Comparison of ENCODE assay signal across 16 mouse cellular contexts in the genomic region with DNA sequence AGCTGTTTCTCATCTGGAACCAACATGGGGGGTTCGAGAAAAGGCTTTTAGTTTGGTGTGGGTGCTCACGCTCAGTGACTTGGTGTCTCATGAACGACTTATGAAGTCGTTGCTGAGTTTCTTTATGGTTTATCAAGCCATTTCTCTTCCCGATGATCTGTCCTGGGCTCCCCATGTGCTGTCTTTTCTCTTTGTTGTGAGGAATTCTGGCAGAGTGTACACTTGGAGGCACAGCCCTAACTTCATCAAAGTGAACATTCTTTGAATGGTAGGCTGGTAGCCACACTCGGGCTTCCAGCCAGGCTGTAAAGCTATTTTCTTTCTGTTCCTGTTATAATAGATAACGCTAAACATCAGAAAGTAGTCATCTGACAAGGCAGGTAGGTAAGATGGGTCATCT.
DNase-seq lines count a peak whose midpoint lies in the region; ATAC-seq and TF ChIP-seq lines count a peak whose summit lies in the region.
"Had no signal": no experiment of that assay in that cellular context is flagged by ENCODE, and none has a peak within 500 bp of the region (broad histone marks: within the 10 kb centered on the region; RNA-seq: fewer than 3 reads in every experiment).

No protein-coding gene starts in this region.

- peak overlapping the region; percentile 53 for H3K27ac ChIP-seq in gastrocnemius, adult 2 months
- H3K27ac ChIP-seq in kidney, postnatal 0 days: no peak overlapping the region
- H3K27ac ChIP-seq in embryonic facial prominence, embryonic 13.5 days: peak overlapping the region; percentile 77
- H3K27ac ChIP-seq in limb, embryonic 14.5 days (replicated peaks; ENCODE audit: low read depth, low read length): peak overlapping the region; percentile 49; the same call in 1 of the 2 replicates
- no peak overlapping the region for H3K27ac ChIP-seq in neural tube, embryonic 15.5 days (replicated peaks)
- H3K27ac ChIP-seq: forebrain, embryonic 10.5 days had no signal

- peaks cover 14% of the 10 kb centered on the region for H3K4me1 ChIP-seq in kidney, postnatal 0 days (replicated peaks; ENCODE audit: insufficient read depth, low read length)
- peaks cover 50% of the 10 kb centered on the region for H3K4me1 ChIP-seq in embryonic facial prominence, embryonic 13.5 days
- peaks cover 38% of the 10 kb centered on the region for H3K4me1 ChIP-seq in limb, embryonic 14.5 days (ENCODE audit: control insufficient read depth, insufficient read depth, low read length)
- H3K4me1 ChIP-seq in neural tube, embryonic 15.5 days: peaks cover 23% of the 10 kb centered on the region

- H3K36me3 ChIP-seq in kidney, postnatal 0 days (ENCODE audit: insufficient read depth, low read length): no peaks in the 10 kb centered on the region
- H3K36me3 ChIP-seq in embryonic facial prominence, embryonic 13.5 days: no peaks in the 10 kb centered on the region
- no peaks in the 10 kb centered on the region for H3K36me3 ChIP-seq in limb, embryonic 14.5 days (ENCODE audit: control insufficient read depth, insufficient read depth, low read length)
- H3K36me3 ChIP-seq in neural tube, embryonic 15.5 days: no peaks in the 10 kb centered on the region
- H3K36me3 ChIP-seq: forebrain, embryonic 10.5 days; heart, embryonic 12.5 days; hindbrain, embryonic 15.5 days had no signal

- DNase-seq in gastrocnemius, adult 2 months: peak; percentile 7
- no peak for DNase-seq in gastrocnemius, postnatal 36 days
- peak; percentile 16 for DNase-seq in kidney, postnatal 0 days (ENCODE audit: low spot score)
- DNase-seq in kidney, adult 18-20 months: no peak
- no peak for DNase-seq in limb, embryonic 14.5 days (ENCODE audit: low spot score)
- DNase-seq in T-cell, adult 2 months (ENCODE audit: low spot score): no peak
- DNase-seq: adrenal gland, adult 2 months; cerebellum, adult 2 months; heart, postnatal 36 days had no signal

- H3K9ac ChIP-seq in kidney, postnatal 0 days (ENCODE audit: low read depth, low read length): no peak overlapping the region
- H3K9ac ChIP-seq in embryonic facial prominence, embryonic 13.5 days: no peak overlapping the region
- H3K9ac ChIP-seq in limb, embryonic 14.5 days (ENCODE audit: low read depth, low read length, severe bottlenecking): no peak overlapping the region
- no peak overlapping the region for H3K9ac ChIP-seq in neural tube, embryonic 15.5 days (replicated peaks)
- H3K9ac ChIP-seq: heart, embryonic 12.5 days; hindbrain, embryonic 15.5 days had no signal

- no peak for TF ChIP-seq POLR2A in limb, embryonic 14.5 days (IDR thresholded peaks at IDR 0.05; ENCODE audit: borderline replicate concordance, extremely low read depth, insufficient read depth, insufficient read length)

- ATAC-seq in kidney, postnatal 0 days (replicated peaks; ENCODE audit: low FRiP score, low read depth): no peak
- ATAC-seq in embryonic facial prominence, embryonic 13.5 days (ENCODE audit: insufficient number of reproducible peaks, insufficient read depth, low FRiP score, low TSS enrichment, low read depth): no peak
- ATAC-seq in limb, embryonic 14.5 days (ENCODE audit: low FRiP score, low read depth): no peak
- ATAC-seq in neural tube, embryonic 15.5 days (ENCODE audit: low FRiP score): no peak
- ATAC-seq: Patski had no signal

- intact Hi-C loops in gastrocnemius, adult 2 months (cut with DNase I): loop anchor here (5.0 kb wide), 1 partner anchor 62 kb away; no protein-coding TSS in a partner anchor
- intact Hi-C loops in gastrocnemius, postnatal 36 days (cut with DNase I): no loop called here

- H3K27me3 ChIP-seq in kidney, postnatal 0 days (ENCODE audit: insufficient read depth, low read length): no peaks in the 10 kb centered on the region
- peaks cover 3% of the 10 kb centered on the region; the same call in 1 of the 2 replicates for H3K27me3 ChIP-seq in embryonic facial prominence, embryonic 13.5 days
- H3K27me3 ChIP-seq in limb, embryonic 14.5 days (ENCODE audit: control insufficient read depth, insufficient read depth, low read length): no peaks in the 10 kb centered on the region
- 0 out of 2 replicates have a peak, but pooled peaks cover 3% of the 10 kb centered on the region for H3K27me3 ChIP-seq in neural tube, embryonic 15.5 days (replicated peaks)
- H3K27me3 ChIP-seq: hindbrain, embryonic 15.5 days; Patski had no signal

- H3K4me3 ChIP-seq in gastrocnemius, adult 2 months: no peak overlapping the region
- no peak overlapping the region for H3K4me3 ChIP-seq in kidney, postnatal 0 days (replicated peaks; ENCODE audit: low read depth, low read length)
- no peak overlapping the region for H3K4me3 ChIP-seq in embryonic facial prominence, embryonic 13.5 days
- H3K4me3 ChIP-seq in limb, embryonic 14.5 days (replicated peaks; ENCODE audit: low read length): no peak overlapping the region
- no peak overlapping the region for H3K4me3 ChIP-seq in neural tube, embryonic 15.5 days (replicated peaks)
- H3K4me3 ChIP-seq: erythroblast, embryonic 14.5 days; forebrain, embryonic 10.5 days; heart, embryonic 12.5 days; hindbrain, embryonic 15.5 days had no signal

- H3K4me2 ChIP-seq in kidney, postnatal 0 days (ENCODE audit: low read length): no peak overlapping the region; the same call in 1 of the 2 replicates
- H3K4me2 ChIP-seq in embryonic facial prominence, embryonic 13.5 days: peak overlapping the region; percentile 30; the same call in 1 of the 2 replicates
- H3K4me2 ChIP-seq in limb, embryonic 14.5 days (replicated peaks; ENCODE audit: low read depth, low read length, severe bottlenecking): no peak overlapping the region
- H3K4me2 ChIP-seq in neural tube, embryonic 15.5 days: no peak overlapping the region
- H3K4me2 ChIP-seq: heart, embryonic 12.5 days; hindbrain, embryonic 15.5 days had no signal

- WGBS in kidney, postnatal 0 days: 37% methylated on average over 7 of the region's 7 CpGs
- WGBS in embryonic facial prominence, embryonic 13.5 days: 50% methylated on average over 7 of the region's 7 CpGs
- WGBS in limb, embryonic 14.5 days: 59% methylated on average over 7 of the region's 7 CpGs
- 74% methylated on average over 7 of the region's 7 CpGs for WGBS in neural tube, embryonic 15.5 days

- TF ChIP-seq CTCF in gastrocnemius, adult 2 months (IDR thresholded peaks at IDR 0.05): no peak
- no peak for TF ChIP-seq CTCF in kidney, postnatal 0 days (IDR thresholded peaks at IDR 0.05; ENCODE audit: low read depth)

- no peaks in the 10 kb centered on the region for H3K9me3 ChIP-seq in kidney, postnatal 0 days (replicated peaks; ENCODE audit: low read length)
- no peaks in the 10 kb centered on the region for H3K9me3 ChIP-seq in embryonic facial prominence, embryonic 13.5 days
- no peaks in the 10 kb centered on the region for H3K9me3 ChIP-seq in limb, embryonic 14.5 days (ENCODE audit: control insufficient read depth, low read length)
- no peaks in the 10 kb centered on the region for H3K9me3 ChIP-seq in neural tube, embryonic 15.5 days (replicated peaks)
- H3K9me3 ChIP-seq: forebrain, embryonic 10.5 days; heart, embryonic 12.5 days; hindbrain, embryonic 15.5 days had no signal

Comparison
In these comparisons a context has a peak if more than half of its experiments do, and no peak if none do; other contexts are left out.
1. DNase-seq: peak in gastrocnemius, adult 2 months (single experiment) and kidney, postnatal 0 days (single experiment); none in gastrocnemius, postnatal 36 days (0 of 2), kidney, adult 18-20 months (single experiment), limb, embryonic 14.5 days (single experiment) and T-cell, adult 2 months (single experiment).
2. H3K27ac ChIP-seq: peak in gastrocnemius, adult 2 months (single experiment), embryonic facial prominence, embryonic 13.5 days (single experiment) and limb, embryonic 14.5 days (single experiment); none in kidney, postnatal 0 days (single experiment) and neural tube, embryonic 15.5 days (single experiment).